ENCODE assay signal across 13 mouse cellular contexts in the genomic region with DNA sequence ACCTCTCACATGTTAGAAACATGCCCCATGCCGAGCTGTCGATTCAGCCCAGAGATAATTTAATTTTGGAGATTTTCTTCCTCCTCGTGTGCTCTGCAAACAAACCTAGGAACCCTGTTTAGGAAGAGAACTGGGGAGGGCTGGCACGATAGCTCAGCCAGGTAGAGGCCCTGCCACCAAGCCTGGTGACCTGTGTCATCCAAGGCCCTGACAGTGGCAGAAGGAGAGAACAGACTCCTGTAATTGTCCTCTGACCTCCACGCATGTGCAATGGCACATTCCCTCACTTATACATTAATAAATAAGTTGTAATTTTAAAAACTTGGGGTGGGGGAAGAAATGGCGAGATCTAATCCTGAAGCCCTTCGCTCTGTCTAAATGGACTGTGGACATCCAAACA.
DNase-seq lines count a peak whose midpoint lies in the region; ATAC-seq and TF ChIP-seq lines count a peak whose summit lies in the region.
"Had no signal": no experiment of that assay in that cellular context is flagged by ENCODE, and none has a peak within 500 bp of the region (broad histone marks: within the 10 kb centered on the region; RNA-seq: fewer than 3 reads in every experiment).

No protein-coding gene starts in this region.

- DNase-seq in limb, embryonic 14.5 days (ENCODE audit: low spot score) = no peak
- no peak for DNase-seq in limb, embryonic 10.5 days (ENCODE audit: low spot score)
- no peak for DNase-seq in gastrocnemius, postnatal 14 days
- no peak for DNase-seq in layer of hippocampus, adult 9-10 months (ENCODE audit: low spot score)
- DNase-seq: cerebellum, postnatal 14 days; layer of hippocampus, adult 9-11 months; left cerebral cortex, postnatal 4 days; lung, postnatal 14 days; thymus, postnatal 25 days had no signal

- 86% methylated on average over 7 of the region's 7 CpGs for WGBS in limb, embryonic 14.5 days
- 86% methylated on average over 7 of the region's 7 CpGs for WGBS in limb, embryonic 10.5 days
- WGBS in forebrain, embryonic 13.5 days = 46% methylated on average over 7 of the region's 7 CpGs
- 73% methylated on average over 7 of the region's 7 CpGs for WGBS in hindbrain, embryonic 16.5 days
- WGBS in midbrain, embryonic 15.5 days = 63% methylated on average over 7 of the region's 7 CpGs

- H3K4me1 ChIP-seq in limb, embryonic 14.5 days (ENCODE audit: control insufficient read depth, insufficient read depth, low read length) = peaks cover 14% of the 10 kb centered on the region
- peaks cover 10% of the 10 kb centered on the region for H3K4me1 ChIP-seq in limb, embryonic 10.5 days
- H3K4me1 ChIP-seq in forebrain, embryonic 13.5 days = peaks cover 31% of the 10 kb centered on the region
- H3K4me1 ChIP-seq in hindbrain, embryonic 16.5 days (ENCODE audit: control insufficient read depth, insufficient read depth, low read depth, low read length) = peaks cover 10% of the 10 kb centered on the region
- H3K4me1 ChIP-seq in midbrain, embryonic 15.5 days = peaks cover 18% of the 10 kb centered on the region

- H3K4me2 ChIP-seq in limb, embryonic 14.5 days (replicated peaks; ENCODE audit: low read depth, low read length, severe bottlenecking) = no peak overlapping the region
- H3K4me2 ChIP-seq in forebrain, embryonic 13.5 days = peak overlapping the region; percentile 14; the same call in 1 of the 2 replicates
- no peak overlapping the region for H3K4me2 ChIP-seq in hindbrain, embryonic 16.5 days (ENCODE audit: low read length)
- no peak overlapping the region for H3K4me2 ChIP-seq in midbrain, embryonic 15.5 days
- H3K4me2 ChIP-seq: heart, embryonic 15.5 days had no signal

- no peaks in the 10 kb centered on the region for H3K36me3 ChIP-seq in limb, embryonic 14.5 days (ENCODE audit: control insufficient read depth, insufficient read depth, low read length)
- H3K36me3 ChIP-seq in limb, embryonic 10.5 days = no peaks in the 10 kb centered on the region
- H3K36me3 ChIP-seq in forebrain, embryonic 13.5 days (ENCODE audit: poor library complexity, severe bottlenecking) = no peaks in the 10 kb centered on the region
- H3K36me3 ChIP-seq in hindbrain, embryonic 16.5 days (ENCODE audit: control insufficient read depth, insufficient read depth, low read length) = no peaks in the 10 kb centered on the region
- no peaks in the 10 kb centered on the region for H3K36me3 ChIP-seq in midbrain, embryonic 15.5 days (replicated peaks)
- H3K36me3 ChIP-seq: heart, embryonic 15.5 days had no signal

- no peak overlapping the region for H3K4me3 ChIP-seq in limb, embryonic 14.5 days (replicated peaks; ENCODE audit: low read length)
- no peak overlapping the region for H3K4me3 ChIP-seq in limb, embryonic 10.5 days
- H3K4me3 ChIP-seq in forebrain, embryonic 13.5 days = no peak overlapping the region
- no peak overlapping the region for H3K4me3 ChIP-seq in hindbrain, embryonic 16.5 days (ENCODE audit: low read length)
- no peak overlapping the region for H3K4me3 ChIP-seq in midbrain, embryonic 15.5 days
- H3K4me3 ChIP-seq: heart, embryonic 15.5 days had no signal

- intact Hi-C loops in gastrocnemius, postnatal 14 days (cut with DNase I; ENCODE audit: low total_unique reads) = no loop called here

- no peaks in the 10 kb centered on the region for H3K27me3 ChIP-seq in limb, embryonic 14.5 days (ENCODE audit: control insufficient read depth, insufficient read depth, low read length)
- no peaks in the 10 kb centered on the region for H3K27me3 ChIP-seq in limb, embryonic 10.5 days (ENCODE audit: low read depth, poor library complexity, severe bottlenecking)
- no peaks in the 10 kb centered on the region for H3K27me3 ChIP-seq in forebrain, embryonic 13.5 days
- no peaks in the 10 kb centered on the region for H3K27me3 ChIP-seq in hindbrain, embryonic 16.5 days (replicated peaks; ENCODE audit: control insufficient read depth, insufficient read depth, low read length)
- no peaks in the 10 kb centered on the region for H3K27me3 ChIP-seq in midbrain, embryonic 15.5 days (replicated peaks)
- H3K27me3 ChIP-seq: heart, embryonic 15.5 days had no signal

- no peak overlapping the region for H3K9ac ChIP-seq in limb, embryonic 14.5 days (ENCODE audit: low read depth, low read length, severe bottlenecking)
- H3K9ac ChIP-seq in forebrain, embryonic 13.5 days = no peak overlapping the region
- H3K9ac ChIP-seq in hindbrain, embryonic 16.5 days (ENCODE audit: low read depth, low read length) = no peak overlapping the region
- H3K9ac ChIP-seq in midbrain, embryonic 15.5 days = no peak overlapping the region
- H3K9ac ChIP-seq: heart, embryonic 15.5 days had no signal

- 0 out of 2 replicates have a peak overlapping the region, but pooled peaks have one; percentile 26 for H3K27ac ChIP-seq in limb, embryonic 14.5 days (replicated peaks; ENCODE audit: low read depth, low read length)
- H3K27ac ChIP-seq in limb, embryonic 10.5 days = no peak overlapping the region
- peak overlapping the region; percentile 86 for H3K27ac ChIP-seq in forebrain, embryonic 13.5 days
- H3K27ac ChIP-seq in hindbrain, embryonic 16.5 days (ENCODE audit: low read depth, low read length) = no peak overlapping the region
- H3K27ac ChIP-seq in midbrain, embryonic 15.5 days = peak overlapping the region; percentile 76
- H3K27ac ChIP-seq: heart, embryonic 15.5 days had no signal

- H3K9me3 ChIP-seq in limb, embryonic 14.5 days (ENCODE audit: control insufficient read depth, low read length) = no peaks in the 10 kb centered on the region
- no peaks in the 10 kb centered on the region for H3K9me3 ChIP-seq in limb, embryonic 10.5 days (replicated peaks)
- H3K9me3 ChIP-seq in forebrain, embryonic 13.5 days (replicated peaks) = no peaks in the 10 kb centered on the region
- no peaks in the 10 kb centered on the region for H3K9me3 ChIP-seq in hindbrain, embryonic 16.5 days (ENCODE audit: control insufficient read depth, low read length)
- no peaks in the 10 kb centered on the region for H3K9me3 ChIP-seq in midbrain, embryonic 15.5 days
- H3K9me3 ChIP-seq: heart, embryonic 15.5 days had no signal

- no peak for TF ChIP-seq POLR2A in limb, embryonic 14.5 days (IDR thresholded peaks at IDR 0.05; ENCODE audit: borderline replicate concordance, extremely low read depth, insufficient read depth, insufficient read length)

- no peak for ATAC-seq in limb, embryonic 14.5 days (ENCODE audit: low FRiP score, low read depth)
- peak; percentile 8; the same call in 1 of the 2 replicates for ATAC-seq in forebrain, embryonic 13.5 days
- ATAC-seq in hindbrain, embryonic 16.5 days = peak; percentile 35
- peak; percentile 32; the same call in 1 of the 2 replicates for ATAC-seq in midbrain, embryonic 15.5 days (replicated peaks)

Comparison
In these comparisons a context has a peak if more than half of its experiments do, and no peak if none do; other contexts are left out.
1. H3K27ac ChIP-seq: peak in limb, embryonic 14.5 days (single experiment), forebrain, embryonic 13.5 days (single experiment) and midbrain, embryonic 15.5 days (single experiment); none in limb, embryonic 10.5 days (single experiment) and hindbrain, embryonic 16.5 days (single experiment).